Mouse (Mus musculus) testis, postnatal 10 days (tissue): Measurements from ENCODE around the gene Mrps5.

ENCODE experiments used
- DNase-seq: peaks from one replicate; pipeline ENCODE4 v3.0.0; 2021; ENCODE audit warnings: low spot score

Mrps5 gene

DNA sequence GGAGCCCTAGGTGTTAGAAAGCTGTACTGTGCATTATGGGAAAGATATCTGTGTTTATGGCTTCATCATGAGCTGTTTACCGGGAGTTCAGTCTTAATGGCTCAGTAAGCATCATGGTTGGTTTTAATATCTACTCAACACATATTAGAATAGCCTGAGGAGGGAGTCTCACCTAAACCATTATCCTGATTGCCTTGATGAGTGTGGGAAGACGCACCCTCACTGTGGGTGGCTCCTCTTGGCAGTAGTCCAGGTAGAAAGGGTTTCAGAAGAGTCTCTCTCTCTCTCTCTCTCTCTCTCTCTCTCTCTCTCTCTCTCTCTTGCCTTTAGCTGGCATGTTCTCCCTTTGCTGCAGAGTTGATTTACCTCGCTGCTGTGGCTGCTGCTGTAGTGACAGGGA is 35.0 kb downstream of the Mrps5 start:
- no peak for DNase-seq

DNA sequence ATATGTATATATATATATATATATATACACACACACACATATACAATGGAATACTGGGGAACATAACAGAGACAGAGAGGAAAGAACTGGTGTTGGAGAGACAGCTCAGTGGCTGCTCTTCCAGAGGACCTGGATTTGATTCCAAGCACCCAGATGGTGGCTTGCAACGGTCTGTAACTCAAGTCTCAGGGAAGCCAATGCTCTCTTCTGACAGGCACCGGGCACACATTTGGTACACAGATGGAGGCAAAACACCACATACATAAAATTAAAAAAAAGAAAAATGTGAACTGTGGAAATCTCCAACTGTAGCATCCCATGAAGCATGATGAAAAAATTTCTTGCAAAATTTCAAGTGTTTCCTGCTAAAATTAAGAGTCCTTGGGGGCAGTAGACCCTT is 37.8 kb downstream of the Mrps5 start:
- DNase-seq = no peak

GRCm38 (mm10) chr2:127625659-127626058 is 38.6 kb downstream of the Mrps5 start:
- no peak for DNase-seq

DNA sequence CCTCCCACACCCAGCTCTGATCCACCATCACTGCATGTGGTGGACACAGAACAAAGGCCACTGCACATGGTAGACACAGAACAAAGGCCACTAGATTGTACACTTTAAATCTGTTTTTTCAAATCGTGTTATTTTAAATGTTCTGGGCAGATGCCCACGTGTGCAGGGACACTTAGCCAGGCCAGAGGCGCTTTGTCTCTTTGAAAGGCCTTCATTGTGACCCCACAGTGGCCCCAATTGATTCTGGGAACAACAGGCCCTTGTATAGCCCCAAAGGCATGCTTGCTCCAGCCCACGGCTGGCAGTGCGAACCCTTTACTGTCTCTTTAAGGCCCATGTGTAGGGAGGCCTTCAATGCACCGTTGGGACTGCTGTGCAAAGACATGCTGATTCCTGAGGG is 40.3 kb downstream of the Mrps5 start:
- DNase-seq = no peak

DNA sequence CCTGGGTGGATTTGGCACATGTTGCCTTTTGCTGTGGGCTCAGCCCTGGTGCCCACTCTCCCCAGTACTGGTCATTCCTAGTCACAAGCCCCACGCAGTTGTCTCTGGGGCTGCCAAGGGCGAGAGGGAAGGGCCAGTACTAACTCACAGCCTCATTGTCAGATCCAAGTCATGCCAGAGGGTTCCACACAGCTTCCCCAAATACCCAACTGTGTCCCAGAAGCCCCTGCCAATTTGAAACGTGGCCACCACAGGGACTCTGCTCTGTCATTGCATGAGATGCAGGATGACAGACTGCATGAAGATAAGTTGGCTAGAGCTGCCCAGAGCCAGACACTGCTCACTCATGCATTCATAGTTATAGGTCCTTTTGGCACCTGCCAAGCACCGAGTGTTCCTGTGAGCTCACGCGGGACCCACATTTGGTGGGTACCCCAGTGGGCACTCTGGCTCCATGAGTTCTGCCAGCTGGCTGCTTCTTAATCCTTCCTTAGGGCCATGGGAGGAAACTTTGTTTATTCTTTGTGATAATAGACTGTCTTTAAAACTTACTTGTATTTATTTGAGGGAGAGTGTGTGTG is 41.1 kb downstream of the Mrps5 start:
- no peak for DNase-seq

GRCm38 (mm10) chr2:127632601-127633000 is 45.6 kb downstream of the Mrps5 start:
- DNase-seq = no peak

- no peak for DNase-seq
Measured at GRCm38 (mm10) chr2:127635581-127635980, 48.6 kb downstream of the Mrps5 start.

- no peak for DNase-seq
Measured at GRCm38 (mm10) chr2:127638973-127639372, 52.0 kb downstream of the Mrps5 start.

GRCm38 (mm10) chr2:127643728-127644704 is 57.0 kb downstream of the Mrps5 start:
- no peak for DNase-seq

- DNase-seq = no peak
Measured at GRCm38 (mm10) chr2:127646875-127647274, 59.9 kb downstream of the Mrps5 start.

GRCm38 (mm10) chr2:127648145-127648544 is 61.1 kb downstream of the Mrps5 start:
- DNase-seq = no peak

GRCm38 (mm10) chr2:127649921-127650320 is 62.9 kb downstream of the Mrps5 start:
- DNase-seq = no peak

DNA sequence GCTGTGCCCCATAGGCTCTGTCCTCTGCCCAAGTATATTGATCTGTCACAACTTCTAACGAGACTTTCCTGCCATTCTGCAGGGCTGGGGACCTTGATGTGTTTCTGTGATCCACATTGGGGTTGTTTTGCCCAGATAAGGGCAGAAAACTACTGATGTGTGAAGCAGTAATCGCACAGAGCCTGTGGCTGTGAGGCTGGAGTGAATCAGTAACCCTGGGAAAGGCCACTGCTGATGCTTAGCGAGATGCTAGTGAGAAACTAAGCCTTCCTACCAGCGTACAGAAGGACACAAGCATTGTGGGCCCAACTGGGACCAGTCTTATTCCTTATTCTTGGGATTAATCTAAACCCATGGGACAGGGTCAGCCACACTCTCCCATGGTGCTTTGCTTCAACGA is 64.6 kb downstream of the Mrps5 start:
- no peak for DNase-seq

DNA sequence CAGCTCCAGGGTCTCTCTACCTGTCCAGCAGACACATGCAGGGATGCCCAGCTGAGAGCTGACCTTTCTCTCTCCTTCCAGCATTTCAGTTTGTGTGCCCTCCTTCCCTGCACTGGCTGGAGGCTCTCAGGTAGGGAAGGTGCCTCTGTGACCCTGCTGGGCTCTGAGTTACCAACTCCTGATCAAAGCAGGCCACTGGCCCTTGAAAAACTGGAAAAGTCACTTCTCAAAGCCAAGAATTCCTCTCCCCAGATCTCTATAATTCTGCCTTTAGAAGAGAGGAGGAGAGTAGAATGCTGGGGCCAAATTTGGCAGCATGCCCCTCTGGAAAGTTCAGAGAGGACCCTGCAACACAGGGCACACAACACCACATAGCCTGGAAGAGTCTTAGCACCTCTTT is 65.3 kb downstream of the Mrps5 start:
- no peak for DNase-seq

GRCm38 (mm10) chr2:127652805-127653204 is 65.8 kb downstream of the Mrps5 start:
- no peak for DNase-seq

DNA sequence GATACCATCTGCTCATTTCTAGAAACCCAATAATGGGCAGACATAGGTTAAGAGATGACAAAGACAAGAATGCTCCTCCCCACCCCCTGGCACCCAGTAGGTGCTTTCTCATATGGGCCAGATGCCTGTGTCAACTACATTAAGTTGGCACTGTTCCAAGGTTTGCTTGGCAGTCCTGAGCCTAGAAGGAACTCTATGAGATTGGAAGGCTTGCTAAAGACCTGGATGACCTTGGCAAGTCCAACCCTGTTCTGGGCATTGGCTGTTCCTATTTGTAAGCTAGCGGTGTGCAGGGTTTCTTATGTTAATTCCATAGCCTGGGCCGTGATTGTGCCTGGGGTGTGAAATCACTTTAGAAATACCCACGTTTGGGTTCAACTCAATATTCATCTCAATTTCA is 67.8 kb downstream of the Mrps5 start:
- DNase-seq = no peak

DNA sequence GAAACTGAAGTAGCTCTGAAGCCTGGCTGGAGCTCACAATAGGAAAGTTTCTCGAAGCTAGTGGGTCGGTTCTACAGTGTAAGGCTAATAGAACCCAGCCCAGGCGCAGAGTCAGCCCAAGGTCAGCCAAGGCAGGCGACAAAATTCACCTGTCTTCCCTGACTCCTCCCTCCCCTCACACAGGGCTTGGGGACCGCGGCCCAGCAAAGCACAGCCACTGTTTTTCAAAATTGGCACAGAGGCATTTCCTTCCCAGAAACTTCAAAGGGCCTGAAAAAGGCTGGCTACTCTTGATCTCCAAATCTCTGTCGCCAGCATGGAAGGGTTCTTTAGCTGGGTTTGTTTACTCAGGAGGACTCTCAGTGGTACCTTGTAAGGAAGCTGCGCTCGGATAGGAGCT is 68.4 kb downstream of the Mrps5 start:
- no peak for DNase-seq

- DNase-seq = peak; percentile 61
Measured at GRCm38 (mm10) chr2:127656086-127656720, 69.2 kb downstream of the Mrps5 start, which contains the start of gene Mal. TSS of gene Mal (minus strand) at chr2:127656695.
